Mouse (Mus musculus): Measurements from ENCODE around the gene Erc2.
"Not testable (repeated sequence)": the region's sequence is repeated elsewhere in the genome, so short reads cannot be mapped to it uniquely, and the experiment has no call there.

The Erc2 gene

DNA sequence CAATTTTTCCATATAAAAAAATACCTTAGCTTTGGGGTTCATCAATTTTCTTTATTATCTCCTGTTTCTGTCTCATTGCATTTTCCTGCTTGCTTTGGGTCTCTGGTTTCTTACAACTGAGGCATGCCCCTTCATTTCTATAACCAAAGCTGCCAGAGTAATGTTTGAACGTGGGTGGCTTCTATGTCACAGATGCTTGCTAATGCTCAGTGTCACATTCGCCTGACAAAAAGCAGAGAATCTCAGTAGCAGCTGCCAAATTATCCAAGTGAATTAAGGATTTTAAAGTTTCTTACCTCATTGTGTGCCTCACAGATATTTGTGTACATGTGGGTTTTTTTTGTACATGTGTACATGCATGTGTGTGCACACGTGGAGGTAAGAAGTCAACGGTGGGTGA is 210.0 kb downstream of the Erc2 start:
- DNase-seq (ENCODE audit: low spot score in 2 of 2), result no peak

GRCm38 (mm10) chr14:27835351-27835750 is 213.1 kb downstream of the Erc2 start:
- no peak for DNase-seq (ENCODE audit: low spot score in 2 of 2)

GRCm38 (mm10) chr14:27837601-27838105 is 215.4 kb downstream of the Erc2 start:
- DNase-seq (ENCODE audit: low spot score in 2 of 2), result no peak

DNA sequence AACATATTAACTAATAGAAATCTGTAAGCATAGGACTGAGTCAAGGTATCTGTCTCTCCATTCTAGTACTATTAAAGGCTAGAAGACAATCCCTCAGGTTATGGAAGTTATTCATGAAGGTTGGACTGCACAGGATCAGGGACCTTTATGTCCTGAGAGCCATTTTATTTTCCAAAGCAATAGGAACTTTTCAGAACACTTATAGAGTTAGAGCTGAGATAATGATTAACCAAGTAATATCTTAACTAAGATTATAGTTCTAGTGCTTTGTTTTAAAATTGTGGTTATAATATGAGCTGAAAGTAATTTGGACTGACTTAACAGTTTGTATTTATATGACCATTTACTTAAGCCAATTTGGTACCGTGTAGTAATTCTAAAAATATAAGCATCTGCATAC is 217.9 kb downstream of the Erc2 start:
- DNase-seq (ENCODE audit: low spot score in 2 of 2), result no peak

- no peak for DNase-seq (ENCODE audit: low spot score in 2 of 2)
These were observed 224.6 kb downstream of the Erc2 start for GRCm38 (mm10) chr14:27846875-27847274.

DNA sequence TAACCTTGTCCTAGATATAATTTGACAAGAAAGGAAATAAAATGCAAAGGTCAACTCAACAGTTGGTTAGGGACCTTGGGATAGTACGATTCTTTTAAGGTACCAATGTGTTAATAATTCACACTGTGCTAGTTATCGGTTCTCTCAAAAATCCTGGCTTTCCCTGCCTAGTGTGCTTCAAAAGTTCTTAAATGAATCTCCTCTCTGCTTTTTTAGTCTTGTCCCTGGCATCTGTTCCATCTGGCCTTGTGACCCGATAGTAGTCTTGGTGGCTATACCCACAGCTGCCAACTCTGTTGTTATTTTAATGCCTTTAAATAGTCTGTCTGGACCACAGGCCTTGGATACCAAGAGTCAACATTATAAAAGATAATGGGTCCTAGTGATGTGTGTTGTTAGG is 225.1 kb downstream of the Erc2 start:
- DNase-seq (ENCODE audit: low spot score in 2 of 2), result no peak

GRCm38 (mm10) chr14:27851231-27851630 is 229.0 kb downstream of the Erc2 start:
- no peak for DNase-seq (ENCODE audit: low spot score in 2 of 2)

DNA sequence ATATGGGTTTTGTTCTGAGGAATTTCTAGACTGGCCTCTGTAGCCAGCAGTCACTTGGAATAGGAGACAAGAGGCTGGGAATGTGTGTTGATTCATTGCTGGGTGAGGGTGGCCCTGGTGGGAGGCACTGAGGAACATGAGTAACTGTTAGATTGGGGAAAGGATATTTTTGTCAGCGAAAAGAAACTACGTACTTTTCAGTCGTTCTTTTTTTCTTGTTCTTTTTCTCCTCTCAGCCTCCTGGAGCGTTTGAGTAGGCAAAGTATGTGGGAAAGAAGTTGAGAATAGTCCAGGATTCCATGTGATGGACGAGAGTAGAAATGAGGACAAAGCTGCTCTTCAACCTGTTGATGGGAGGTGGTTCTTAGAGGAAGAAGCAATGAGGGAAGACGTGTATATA is 230.4 kb downstream of the Erc2 start:
- DNase-seq (ENCODE audit: low spot score in 2 of 2), result no peak

- no peak for DNase-seq (ENCODE audit: low spot score in 2 of 2)
These were observed 238.3 kb downstream of the Erc2 start for GRCm38 (mm10) chr14:27860371-27861046.

DNA sequence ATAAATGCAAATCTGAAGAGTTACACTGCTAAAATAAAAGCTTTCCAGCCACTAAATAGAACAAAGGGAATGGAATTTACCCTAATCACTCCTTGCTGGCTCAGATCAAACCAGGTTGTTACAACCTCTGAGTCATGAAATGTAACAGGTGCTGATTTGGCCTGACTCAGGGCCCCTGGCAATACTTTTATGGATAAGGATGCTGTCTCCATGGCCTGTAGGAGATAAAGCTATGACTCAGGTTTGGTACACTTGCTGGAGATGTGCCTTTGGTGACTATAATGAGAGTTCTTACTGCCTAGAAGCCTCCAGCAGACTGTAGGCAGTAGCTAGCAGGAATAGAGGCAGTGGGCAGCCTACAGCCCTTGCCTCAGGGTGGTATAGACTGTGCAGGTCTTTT is 240.1 kb downstream of the Erc2 start:
- no peak for DNase-seq (ENCODE audit: low spot score in 2 of 2)

DNA sequence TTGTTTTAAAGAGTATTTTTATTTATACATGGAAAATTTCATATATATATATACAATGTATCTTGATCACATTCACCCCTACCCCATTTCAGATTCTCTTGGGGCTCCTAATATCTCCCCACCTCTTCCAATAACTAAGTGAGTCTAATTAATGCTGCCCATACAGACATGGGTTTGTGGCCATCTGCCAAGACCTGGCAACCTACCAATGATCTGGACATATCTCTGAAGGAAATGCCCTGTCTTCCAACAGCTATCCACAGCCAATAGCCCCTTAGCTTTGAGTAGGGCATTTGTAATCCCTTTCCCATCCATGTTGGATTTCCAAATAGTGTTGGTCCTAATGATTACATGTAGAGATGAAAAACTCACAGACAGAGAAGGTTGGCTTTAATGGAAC is 245.2 kb downstream of the Erc2 start:
- DNase-seq (ENCODE audit: low spot score in 2 of 2), result no peak

- DNase-seq (ENCODE audit: low spot score in 2 of 2), result no peak
These were observed 251.4 kb downstream of the Erc2 start for GRCm38 (mm10) chr14:27873619-27874018.

DNA sequence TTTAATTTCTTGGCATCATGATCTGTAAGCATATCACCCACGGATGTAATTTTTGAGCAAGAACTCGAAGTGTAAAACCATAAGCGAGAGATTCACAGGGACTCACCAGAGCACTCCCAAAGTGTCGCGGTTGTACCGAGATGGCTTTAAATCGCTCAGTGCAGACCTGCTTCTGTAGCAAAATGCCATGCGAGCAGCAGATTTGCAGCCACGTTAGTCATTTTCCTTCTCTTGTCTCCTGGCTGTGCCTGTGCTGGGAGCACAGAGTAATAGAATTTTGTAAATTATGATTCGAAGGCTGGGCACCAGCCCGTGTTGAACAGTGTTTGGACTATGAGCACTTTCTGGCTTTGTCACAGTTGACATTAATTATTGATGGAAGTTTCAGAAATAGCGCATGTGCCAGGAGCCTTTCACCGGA is 253.8 kb downstream of the Erc2 start:
- no peak for DNase-seq (ENCODE audit: low spot score in 2 of 2)

DNA sequence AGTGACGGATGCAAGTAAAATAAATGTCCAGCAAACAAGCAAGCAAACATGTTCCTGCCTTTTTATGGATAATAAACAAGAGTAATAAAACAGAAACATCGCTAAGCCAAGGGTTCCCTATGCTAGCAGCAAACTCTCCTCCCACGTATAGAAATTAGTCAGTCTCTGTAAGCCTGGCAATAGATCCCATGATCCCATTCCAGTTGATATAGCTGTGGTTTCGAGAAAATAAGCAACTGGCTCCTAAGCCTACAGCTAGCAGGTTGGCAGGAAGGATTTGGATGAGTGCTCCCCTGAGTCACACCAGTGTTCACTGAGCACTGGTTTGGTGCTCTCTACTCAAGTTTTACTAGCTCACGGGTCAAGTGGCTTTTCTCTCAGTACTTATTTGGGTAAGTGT is 259.7 kb downstream of the Erc2 start:
- DNase-seq (ENCODE audit: low spot score in 2 of 2), result no peak

DNA sequence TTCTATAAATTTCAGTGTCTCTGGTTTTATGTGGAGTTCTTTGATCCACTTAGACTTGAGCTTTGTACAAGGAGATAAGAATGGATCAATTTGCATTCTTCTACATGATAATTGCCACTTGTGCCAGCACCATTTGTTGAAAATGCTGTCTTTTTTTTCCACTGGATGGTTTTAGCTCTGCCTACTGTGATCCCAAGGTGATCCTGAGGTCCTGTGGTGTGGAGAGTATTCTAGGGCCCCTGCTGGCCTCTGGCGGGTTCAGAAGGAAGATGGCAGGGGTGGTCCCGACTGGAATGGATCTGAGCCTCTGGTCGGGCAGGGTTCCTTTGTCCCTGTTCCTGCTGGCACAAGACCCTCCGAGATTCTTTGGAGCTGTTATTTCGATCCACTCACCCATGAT is 264.1 kb downstream of the Erc2 start:
- DNase-seq (ENCODE audit: low spot score in 2 of 2), result not testable (repeated sequence)

DNA sequence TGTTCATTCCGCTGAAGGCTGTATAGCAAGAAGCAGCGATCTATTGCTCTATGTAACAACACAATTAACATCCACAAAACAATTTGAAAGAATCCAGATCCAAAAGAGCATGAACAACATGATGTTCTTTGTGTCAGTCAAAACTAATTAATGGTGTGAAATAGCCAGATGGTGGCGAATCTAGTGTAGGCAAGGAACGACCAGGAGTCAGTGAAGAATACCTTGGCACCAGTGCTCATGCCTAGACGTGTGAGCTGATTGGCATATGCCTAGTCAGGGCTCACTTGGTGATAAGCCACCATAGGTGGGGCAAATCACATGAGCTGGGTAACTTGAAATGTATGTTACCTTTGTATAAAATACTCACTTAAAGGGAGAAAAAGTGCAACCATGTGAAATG is 265.3 kb downstream of the Erc2 start:
- DNase-seq (ENCODE audit: low spot score in 2 of 2), result no peak

DNA sequence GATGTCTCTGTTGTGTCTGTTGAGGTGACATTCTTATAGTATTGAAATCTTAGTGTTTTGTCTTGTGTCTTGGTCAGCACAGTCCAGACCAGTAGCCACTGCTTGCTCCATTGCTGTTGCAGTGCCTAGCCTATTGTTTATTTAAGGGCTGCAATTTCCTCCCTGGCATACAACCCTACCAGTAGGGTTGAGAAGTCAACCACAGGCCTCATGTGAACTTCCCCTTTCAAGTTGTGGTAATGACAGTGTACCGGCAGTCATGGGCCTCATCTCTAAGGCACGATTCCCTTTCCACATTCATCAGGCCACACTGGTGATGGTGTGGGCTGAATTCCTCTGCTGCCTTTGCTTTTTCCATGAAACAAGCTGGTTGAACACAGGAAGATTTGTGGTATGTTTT is 267.4 kb downstream of the Erc2 start:
- no peak for DNase-seq (ENCODE audit: low spot score in 2 of 2)

GRCm38 (mm10) chr14:27892416-27892815 is 270.2 kb downstream of the Erc2 start:
- no peak for DNase-seq (ENCODE audit: low spot score in 2 of 2)

GRCm38 (mm10) chr14:27901772-27902171 is 279.5 kb downstream of the Erc2 start:
- no peak for DNase-seq (ENCODE audit: low spot score in 2 of 2)

DNA sequence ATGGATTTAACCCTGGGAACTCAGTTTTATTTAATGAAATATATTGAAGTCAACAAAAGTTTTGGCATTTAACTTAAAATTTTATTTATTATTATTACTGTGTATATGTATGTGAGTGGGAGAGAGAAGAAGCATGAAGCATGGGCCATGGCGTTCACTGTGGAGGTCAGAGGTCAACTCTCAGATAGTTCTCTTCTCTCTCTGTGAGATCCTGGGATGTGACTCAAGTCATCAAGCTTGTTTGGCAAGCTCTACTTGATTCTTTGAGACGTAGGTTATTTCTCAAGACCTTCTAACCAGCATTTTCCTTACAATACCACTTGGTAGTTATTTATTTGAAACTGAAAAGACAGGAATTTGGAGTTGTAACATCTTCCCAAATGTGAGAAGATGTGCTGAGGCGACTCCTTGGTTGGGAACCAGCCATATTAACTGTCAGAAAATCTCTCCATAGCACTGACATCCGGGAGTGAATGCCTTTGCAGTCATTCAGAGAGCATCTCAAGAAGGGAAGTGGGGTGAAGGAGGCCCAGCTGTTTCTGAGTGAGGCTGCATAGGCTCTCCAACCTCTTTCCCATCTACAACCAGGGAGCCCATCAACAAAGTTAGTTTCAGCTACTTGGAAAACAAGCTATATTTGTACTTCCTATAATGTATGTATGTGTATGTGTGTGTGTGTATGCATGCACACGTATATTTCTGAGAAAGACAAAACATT is 299.6 kb downstream of the Erc2 start:
- DNase-seq (ENCODE audit: low spot score in 2 of 2), result no peak

DNA sequence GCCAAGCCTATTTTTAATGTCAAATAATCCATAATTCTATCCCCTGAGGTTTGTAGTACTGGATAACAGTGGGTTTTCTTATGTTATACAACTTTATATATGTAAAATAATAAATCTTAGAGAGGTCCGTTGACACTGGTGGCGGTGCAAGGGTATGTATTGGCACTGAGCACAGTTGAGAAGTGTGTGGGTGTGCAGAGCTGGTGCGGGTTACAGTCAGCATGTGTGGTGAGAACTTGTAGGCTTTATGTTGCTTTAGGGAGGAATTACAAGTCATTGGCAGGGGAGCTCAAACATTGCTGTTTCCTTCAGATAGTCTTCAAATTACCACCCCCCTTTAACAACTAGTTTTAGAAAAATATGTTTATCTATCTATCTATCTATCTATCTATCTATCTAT is 305.1 kb downstream of the Erc2 start:
- DNase-seq (ENCODE audit: low spot score in 2 of 2), result no peak

DNA sequence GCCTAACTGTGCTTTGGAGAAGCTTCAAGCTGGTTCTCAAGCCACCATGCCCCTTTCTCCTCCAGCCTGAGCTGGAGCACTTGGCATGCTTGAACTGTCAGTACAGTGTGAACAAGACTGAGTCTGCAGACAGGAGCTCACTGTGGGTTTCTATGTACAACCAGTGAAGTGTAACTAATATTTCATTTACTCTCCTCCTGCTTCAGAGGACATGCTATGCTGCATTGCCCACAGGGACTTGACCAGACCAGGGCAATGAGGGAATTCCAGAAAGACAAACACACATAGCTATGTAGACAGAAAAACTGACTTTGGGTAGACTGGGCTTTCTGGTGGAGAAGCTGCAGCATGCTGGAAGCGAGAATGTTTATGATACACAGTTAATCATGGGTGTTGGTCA is 311.3 kb downstream of the Erc2 start:
- DNase-seq (ENCODE audit: low spot score in 2 of 2), result no peak

GRCm38 (mm10) chr14:27935714-27936113 is 313.5 kb downstream of the Erc2 start:
- DNase-seq (ENCODE audit: low spot score in 2 of 2), result no peak

All from thymus, postnatal 10 days (tissue).